Mouse (Mus musculus) heart, embryonic 11.5 days (tissue): ENCODE data around the gene Ebi3. TPM values are rescaled to one million over a fixed set of nuclear protein-coding genes. Genes with fewer than 3 reads are reported as not detected.
A peak's percentile ranks its signal among the peaks of the same experiment; 100 is the strongest.

Experiments used
- ATAC-seq: fragments of 200-750 bp; cut with Nextera tagmentation; replicated peaks from 2 replicates; pipeline ENCODE4 v1.8.0; 2017; ENCODE audit warnings: moderate library complexity; ENCODE audit not compliant: insufficient number of reproducible peaks, low FRiP score, low TSS enrichment
- H3K27ac ChIP-seq: fragments of 300-500 bp; sonication (generic); 2 replicates; pipeline ENCODE4 v1.5.1; 2014; ENCODE audit warnings: mild to moderate bottlenecking, low read depth, low read length
- H3K27me3 ChIP-seq: fragments of 300-500 bp; sonication (generic); 2 replicates; pipeline ENCODE4 v1.6.1; 2014; ENCODE audit warnings: mild to moderate bottlenecking, low read length, mixed read lengths; ENCODE audit not compliant: control insufficient read depth, insufficient read depth
- H3K36me3 ChIP-seq: fragments of 300-500 bp; sonication (generic); 2 replicates; pipeline ENCODE4 v1.6.1; 2014; ENCODE audit warnings: mild to moderate bottlenecking, low read length, moderate library complexity, mixed read lengths; ENCODE audit not compliant: control insufficient read depth, insufficient read depth
- H3K4me1 ChIP-seq: fragments of 300-500 bp; sonication (generic); 2 replicates; pipeline ENCODE4 v1.6.1; 2014; ENCODE audit warnings: low read length; ENCODE audit not compliant: control insufficient read depth, insufficient read depth
- H3K4me2 ChIP-seq: fragments of 300-500 bp; sonication (generic); 2 replicates; pipeline ENCODE4 v1.6.1; 2014; ENCODE audit warnings: mild to moderate bottlenecking, moderate library complexity
- H3K4me3 ChIP-seq: fragments of 300-500 bp; sonication (generic); 2 replicates; pipeline ENCODE4 v1.5.1; 2014; ENCODE audit warnings: low read depth, low read length
- H3K9ac ChIP-seq: fragments of 300-500 bp; sonication (generic); 2 replicates; pipeline ENCODE4 v1.6.1; 2014; ENCODE audit warnings: mild to moderate bottlenecking, low read depth, low read length, moderate library complexity
- H3K9me3 ChIP-seq: fragments of 300-500 bp; sonication (generic); replicated peaks from 2 replicates; pipeline ENCODE4 v1.6.1; 2016; ENCODE audit warnings: low read length; ENCODE audit not compliant: control insufficient read depth
- WGBS: fragments of 180-500 bp; shearing (Covaris S2); extraction: QIAGEN DNeasy Blood & Tissue Kit; methylation state at CpG from one replicate; pipeline ENCODE4 v1.1.7; 2014; ENCODE audit not compliant: insufficient replicate concordance; 5-methylcytosine and 5-hydroxymethylcytosine counted together
- polyA plus RNA-seq: library from polyadenylated mRNA; unstranded; fragments of >200 nt; fragmentation: Nextera tagmentation; extraction: Ambion mirVana; gene quantifications from 2 replicates; pipeline ENCODE4 v1.2.1, GENCODE M21; 2014

Gene Ebi3
- polyA plus RNA-seq, result 0.19 and 0.20 TPM in 2 replicates

- WGBS, result 67% methylated on average over 6 of the region's 6 CpGs
- no peaks in the 10 kb centered on the region for H3K36me3 ChIP-seq
- H3K4me3 ChIP-seq, result no peak within 1 kb of the TSS
- peaks cover 21% of the 10 kb centered on the region for H3K27me3 ChIP-seq
- H3K4me2 ChIP-seq, result no peak within 1 kb of the TSS
- no peaks in the 10 kb centered on the region for H3K9me3 ChIP-seq
- no peak within 1 kb of the TSS for H3K27ac ChIP-seq
- ATAC-seq, result no peak
- H3K9ac ChIP-seq, result no peak within 1 kb of the TSS
- peaks cover 5% of the 10 kb centered on the region; the same call in 1 of the 2 replicates for H3K4me1 ChIP-seq
These were observed at the start of gene Ebi3 for GRCm38 (mm10) chr17:55952447-55953027. Gene Ebi3 (plus strand): TSS chr17:55952640.

- WGBS, result 63% methylated on average over 2 of the region's 2 CpGs
- H3K36me3 ChIP-seq, result peaks cover under 1% of the 10 kb centered on the region; the same call in 1 of the 2 replicates
These were observed 49.4 kb upstream of the Ebi3 start for GRCm38 (mm10) chr17:55903087-55903486.

GRCm38 (mm10) chr17:55903687-55904086 lies 48.8 kb upstream of the Ebi3 start:
- no peak for ATAC-seq
- H3K27me3 ChIP-seq, result no peaks in the 10 kb centered on the region
- H3K4me3 ChIP-seq, result no peak overlapping the region
- H3K4me2 ChIP-seq, result no peak overlapping the region
- H3K9ac ChIP-seq, result no peak overlapping the region
- no peaks in the 10 kb centered on the region for H3K9me3 ChIP-seq
- no peaks in the 10 kb centered on the region for H3K4me1 ChIP-seq
- no peaks in the 10 kb centered on the region for H3K36me3 ChIP-seq
- H3K27ac ChIP-seq, result no peak overlapping the region
- 76% methylated on average over 1 of the region's 1 CpGs for WGBS

More at GRCm38 (mm10) chr17:55903087-55903486, 49.4 kb upstream of the Ebi3 start:
- H3K27me3 ChIP-seq, result no peaks in the 10 kb centered on the region
- no peaks in the 10 kb centered on the region for H3K4me1 ChIP-seq
- H3K4me3 ChIP-seq, result no peak overlapping the region
- no peak overlapping the region for H3K27ac ChIP-seq
- H3K4me2 ChIP-seq, result no peak overlapping the region
- no peaks in the 10 kb centered on the region for H3K9me3 ChIP-seq
- no peak for ATAC-seq
- no peak overlapping the region for H3K9ac ChIP-seq

- no peaks in the 10 kb centered on the region for H3K4me1 ChIP-seq
- H3K4me2 ChIP-seq, result no peak overlapping the region
- WGBS, result 65% methylated on average over 6 of the region's 6 CpGs
- no peak overlapping the region for H3K27ac ChIP-seq
- H3K9ac ChIP-seq, result no peak overlapping the region
- no peak for ATAC-seq
- no peaks in the 10 kb centered on the region for H3K27me3 ChIP-seq
- no peak overlapping the region for H3K4me3 ChIP-seq
- H3K9me3 ChIP-seq, result no peaks in the 10 kb centered on the region
- no peaks in the 10 kb centered on the region for H3K36me3 ChIP-seq
These were observed 48.3 kb upstream of the Ebi3 start for GRCm38 (mm10) chr17:55904131-55904530.

GRCm38 (mm10) chr17:55906669-55907068 lies 45.8 kb upstream of the Ebi3 start:
- Histone ChIP-seq H3K9ac (no peak overlapping the region), H3K36me3 (no peaks in the 10 kb centered on the region), H3K9me3 (no peaks in the 10 kb centered on the region), H3K27ac (no peak overlapping the region), H3K27me3 (no peaks in the 10 kb centered on the region), H3K4me3 (no peak overlapping the region), H3K4me2 (no peak overlapping the region), H3K4me1 (no peaks in the 10 kb centered on the region)
- ATAC-seq, result no peak

GRCm38 (mm10) chr17:55931553-55932502 lies 20.6 kb upstream of the Ebi3 start:
- H3K4me2 ChIP-seq, result peak overlapping the region; percentile 86
- H3K27ac ChIP-seq, result peak overlapping the region; percentile 79
- no peaks in the 10 kb centered on the region for H3K9me3 ChIP-seq
- peak overlapping the region; percentile 82 for H3K9ac ChIP-seq
- peak overlapping the region; percentile 73 for H3K4me3 ChIP-seq
- H3K27me3 ChIP-seq, result no peaks in the 10 kb centered on the region
- WGBS, result 1% methylated on average over 33 of the region's 33 CpGs
- H3K36me3 ChIP-seq, result no peaks in the 10 kb centered on the region
- H3K4me1 ChIP-seq, result no peaks in the 10 kb centered on the region
- ATAC-seq, result peak; percentile 91

- H3K4me3 ChIP-seq, result peak overlapping the region; percentile 73
- ATAC-seq, result no peak
- H3K27ac ChIP-seq, result peak overlapping the region; percentile 62
- H3K4me1 ChIP-seq, result no peaks in the 10 kb centered on the region
- peak overlapping the region; percentile 59 for H3K9ac ChIP-seq
- H3K9me3 ChIP-seq, result peaks cover 3% of the 10 kb centered on the region; the same call in 1 of the 2 replicates
- WGBS, result 70% methylated on average over 2 of the region's 2 CpGs
- H3K4me2 ChIP-seq, result peak overlapping the region; percentile 86
- no peaks in the 10 kb centered on the region for H3K36me3 ChIP-seq
- H3K27me3 ChIP-seq, result no peaks in the 10 kb centered on the region
These were observed 19.8 kb upstream of the Ebi3 start for GRCm38 (mm10) chr17:55932635-55933034.

GRCm38 (mm10) chr17:55933191-55933590 lies 19.2 kb upstream of the Ebi3 start:
- H3K4me3 ChIP-seq, result peak overlapping the region; percentile 73
- peaks cover 3% of the 10 kb centered on the region; the same call in 1 of the 2 replicates for H3K9me3 ChIP-seq
- peaks cover 2% of the 10 kb centered on the region; the same call in 1 of the 2 replicates for H3K36me3 ChIP-seq
- peak overlapping the region; percentile 62; the same call in 1 of the 2 replicates for H3K27ac ChIP-seq
- no peak for ATAC-seq
- 85% methylated on average over 15 of the region's 15 CpGs for WGBS
- peak overlapping the region; percentile 86 for H3K4me2 ChIP-seq
- H3K27me3 ChIP-seq, result no peaks in the 10 kb centered on the region
- H3K9ac ChIP-seq, result no peak overlapping the region
- H3K4me1 ChIP-seq, result no peaks in the 10 kb centered on the region
